Mouse (Mus musculus): ENCODE measurements at regions not wholly inside any gene's neighbourhood (a gene's known extent, or its start where the extent isn't known, plus 50 kb on each side); places are given as distances from the start of the nearest gene placed in this dataset.
"Not testable (repeated sequence)": the region's sequence is repeated elsewhere in the genome, so short reads cannot be mapped to it uniquely, and the experiment has no call there.

DNA sequence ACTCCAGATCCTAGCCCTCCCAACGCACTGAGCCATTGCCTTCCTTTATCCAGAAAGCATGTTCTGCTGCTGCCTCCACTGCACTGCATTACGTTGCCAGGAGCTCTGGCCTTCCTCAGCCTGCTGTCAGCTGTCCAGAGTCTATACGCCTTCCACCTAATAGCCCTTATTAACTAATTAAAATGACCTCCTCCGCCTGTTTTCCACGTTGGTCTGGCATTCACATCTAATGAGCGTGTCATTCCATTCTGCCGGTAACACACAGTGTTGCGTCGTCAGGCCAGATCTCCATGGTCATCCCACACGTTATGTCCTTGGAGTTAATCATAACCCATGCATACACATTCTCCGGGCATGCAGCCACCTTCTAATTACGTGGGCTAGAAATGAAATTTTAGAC lies 56.7 kb upstream of the Med4 start:
- DNase-seq (ENCODE audit: low read depth): no peak

DNA sequence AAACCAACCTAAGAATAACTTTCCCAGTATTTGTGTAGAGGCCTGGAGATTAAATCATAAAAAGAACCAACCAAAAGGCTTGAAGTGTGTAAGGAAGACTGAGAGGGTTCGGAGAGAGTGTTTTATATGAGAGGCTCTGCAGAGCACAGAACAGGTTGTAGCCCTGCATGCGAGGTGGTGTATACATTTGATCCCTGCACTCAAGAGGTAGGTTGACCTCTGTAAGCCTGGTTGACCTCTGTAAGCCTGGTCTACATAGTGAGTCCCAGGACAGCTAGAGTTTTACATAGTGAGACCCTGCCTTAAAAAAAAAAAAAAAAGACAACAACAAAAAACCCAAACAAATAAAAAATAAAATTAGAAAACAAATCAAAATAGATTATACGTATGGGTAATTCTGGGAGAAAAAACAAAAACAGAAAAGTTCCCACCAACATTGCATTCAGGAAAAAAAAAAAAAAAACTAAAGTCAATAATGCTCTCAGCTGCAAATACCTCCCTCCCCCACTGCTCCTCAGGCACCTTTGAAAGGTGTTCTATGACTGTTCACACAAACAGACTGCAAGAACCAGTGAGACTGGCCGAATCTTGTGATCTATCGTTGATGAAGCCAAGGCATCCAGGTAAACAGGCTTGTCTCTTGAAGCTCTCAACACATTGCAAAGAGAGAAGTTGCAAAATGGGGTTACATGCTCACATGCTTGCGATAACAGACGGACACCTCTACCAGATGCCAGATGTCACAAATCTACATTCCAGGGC lies 57.3 kb upstream of the Med4 start:
- no peak for DNase-seq (ENCODE audit: low read depth)

DNA sequence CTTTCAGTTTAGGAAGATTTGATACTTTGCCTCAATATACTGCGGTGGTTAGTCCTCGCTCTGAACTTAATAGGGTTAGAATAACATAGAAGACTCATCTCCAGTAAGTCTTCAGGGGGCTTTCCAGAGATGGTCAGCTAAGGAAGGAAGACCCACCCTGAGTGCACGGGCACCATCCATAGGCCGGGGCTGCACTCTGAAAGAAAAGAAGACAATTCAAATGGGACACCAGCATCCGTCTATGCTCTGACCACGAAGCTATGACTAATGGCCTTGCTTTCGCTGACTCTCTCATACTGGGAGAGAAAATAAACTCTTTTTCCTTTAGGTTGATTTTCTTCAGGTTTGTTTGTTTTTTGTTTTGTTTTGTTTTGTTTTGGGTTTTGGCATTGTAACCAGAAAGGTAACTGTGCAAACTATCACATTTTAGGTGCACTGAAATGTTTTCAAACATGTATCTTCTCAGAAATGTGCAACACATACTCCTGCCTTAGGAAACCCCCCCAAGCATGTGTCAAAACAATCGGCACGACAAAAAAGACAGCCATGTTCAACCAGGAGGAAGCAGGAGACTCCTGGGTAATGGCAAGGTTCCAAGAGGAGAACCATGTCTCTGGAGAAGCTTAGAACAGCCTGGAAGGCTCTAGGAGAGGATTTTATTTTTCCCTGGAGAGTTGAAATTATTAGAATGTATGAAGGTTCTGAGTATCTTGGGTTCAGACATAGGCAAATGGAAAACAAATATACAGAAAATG lies 58.4 kb upstream of the Med4 start:
- peak; percentile 29 for DNase-seq (ENCODE audit: low read depth)

GRCm38 (mm10) chr14:73449901-73450495 lies 59.8 kb upstream of the Med4 start:
- no peak for DNase-seq (ENCODE audit: low read depth)

DNA sequence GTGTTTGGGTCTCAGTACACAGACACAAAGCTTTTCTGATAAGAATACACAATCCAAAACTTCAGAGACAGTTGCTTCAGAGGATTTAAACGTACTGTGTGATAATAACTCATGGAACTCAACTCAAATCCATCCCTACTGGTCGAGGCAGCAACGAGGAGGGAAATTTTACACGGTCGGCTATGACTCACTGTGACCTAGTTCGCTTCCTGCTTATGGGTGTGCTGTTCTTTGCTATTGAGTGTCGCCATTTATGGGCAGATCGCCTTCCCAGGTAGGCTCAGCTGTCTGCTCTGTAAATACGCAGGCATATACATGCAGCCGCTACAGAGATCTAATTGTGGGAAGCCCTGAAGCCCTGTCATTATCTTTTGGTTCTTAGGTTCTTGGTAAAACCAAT lies 60.7 kb upstream of the Med4 start:
- peak; percentile 63 for DNase-seq (ENCODE audit: low read depth)

- DNase-seq (ENCODE audit: low read depth): peak; percentile 25
Measured at GRCm38 (mm10) chr14:73445508-73446256, 60.6 kb upstream of the Itm2b start.

DNA sequence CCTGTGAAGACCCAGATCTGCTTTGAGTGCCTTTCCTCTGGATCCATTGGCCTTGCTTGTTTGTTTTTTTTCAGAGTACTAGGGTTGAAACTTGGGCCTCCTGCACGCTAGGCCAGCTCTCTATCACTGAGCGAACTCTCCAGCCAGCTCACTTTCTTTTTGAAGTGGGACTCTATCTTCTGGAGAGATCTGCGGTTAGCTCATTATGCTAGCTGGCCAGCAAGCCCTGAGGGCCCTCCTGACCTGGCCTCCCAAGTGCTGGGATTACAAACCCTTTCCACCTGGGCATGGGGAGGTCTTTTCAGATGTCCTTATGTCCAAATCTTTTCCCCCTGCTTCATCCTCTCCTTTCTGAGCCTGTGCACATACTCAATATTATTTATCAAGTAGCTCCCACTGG lies 59.6 kb upstream of the Itm2b start:
- peak; percentile 14 for DNase-seq (ENCODE audit: low read depth)

DNA sequence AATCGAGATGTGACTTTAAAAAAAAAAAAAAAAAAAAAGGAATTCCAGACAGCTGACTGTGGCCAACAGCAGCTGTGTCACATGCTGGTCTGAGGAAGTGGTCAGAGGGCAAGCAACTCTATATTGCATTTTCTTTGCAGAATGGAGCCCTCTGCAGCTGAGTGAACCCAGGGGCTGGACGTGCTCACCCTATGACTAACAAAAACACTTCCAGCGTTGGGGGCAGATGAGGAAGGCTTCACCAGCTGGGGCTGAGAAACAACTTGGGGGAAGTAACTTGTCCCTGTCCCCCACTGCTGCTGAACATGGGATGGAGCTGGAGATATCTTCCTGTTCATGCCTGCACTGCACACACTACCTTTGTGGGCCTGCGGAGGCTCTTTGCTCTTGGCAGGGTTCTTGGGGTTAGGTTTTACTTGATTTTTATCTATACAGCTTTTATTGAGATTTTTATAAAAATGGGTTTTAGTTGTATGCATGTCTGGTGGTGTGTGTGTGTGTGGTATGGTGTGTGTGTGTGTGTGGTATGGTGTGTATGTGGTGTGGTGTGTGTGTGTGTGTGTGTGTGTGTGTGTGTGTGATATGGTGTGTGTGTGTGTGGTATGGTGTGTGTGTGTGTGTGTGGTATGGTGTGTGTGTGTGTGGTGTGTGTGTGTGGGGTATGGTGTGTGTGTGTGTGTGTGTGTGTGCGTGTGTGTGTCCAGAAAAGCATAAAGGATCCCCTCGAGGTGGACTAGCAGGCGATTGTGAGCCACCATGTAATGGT lies 57.0 kb upstream of the Itm2b start:
- DNase-seq (ENCODE audit: low read depth): peak; percentile 26

DNA sequence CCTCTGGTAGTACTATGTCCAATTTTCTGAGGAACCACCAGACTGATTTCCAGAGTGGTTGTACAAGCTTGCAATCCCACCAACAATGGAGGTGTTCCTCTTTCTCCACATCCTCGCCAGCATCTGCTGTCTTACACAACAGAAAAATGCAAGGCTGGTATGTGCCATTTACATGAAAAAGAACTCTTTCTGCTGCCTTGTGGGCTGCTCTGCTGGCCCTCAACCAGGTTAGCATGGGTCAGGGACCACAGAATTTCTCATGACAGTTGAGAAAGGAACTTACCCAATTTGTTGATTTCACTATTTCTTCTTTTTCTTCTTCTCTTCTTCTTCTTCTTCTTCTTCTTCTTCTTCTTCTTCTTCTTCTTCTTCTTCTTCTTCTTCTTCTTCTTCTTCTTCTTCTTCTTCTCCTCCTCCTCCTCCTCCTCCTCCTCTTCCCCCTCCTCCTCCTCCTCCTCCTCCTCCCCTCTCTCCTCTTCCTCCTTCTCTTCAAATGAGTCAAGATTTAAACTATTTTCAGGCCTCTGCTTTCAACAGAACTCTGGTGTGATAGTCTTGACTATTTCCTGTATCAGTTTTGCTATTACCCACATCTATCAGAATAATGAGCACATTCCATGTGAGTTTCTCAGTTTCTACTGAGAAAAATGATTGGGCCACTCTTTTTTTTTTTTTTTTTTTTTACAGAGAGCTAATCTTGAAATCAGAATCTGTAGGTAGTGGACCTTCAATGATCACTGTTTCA lies 56.3 kb upstream of the Itm2b start:
- not testable (repeated sequence) for DNase-seq (ENCODE audit: low read depth)

GRCm38 (mm10) chr14:73439802-73440309 lies 54.8 kb upstream of the Itm2b start:
- no peak for DNase-seq (ENCODE audit: low read depth)

DNA sequence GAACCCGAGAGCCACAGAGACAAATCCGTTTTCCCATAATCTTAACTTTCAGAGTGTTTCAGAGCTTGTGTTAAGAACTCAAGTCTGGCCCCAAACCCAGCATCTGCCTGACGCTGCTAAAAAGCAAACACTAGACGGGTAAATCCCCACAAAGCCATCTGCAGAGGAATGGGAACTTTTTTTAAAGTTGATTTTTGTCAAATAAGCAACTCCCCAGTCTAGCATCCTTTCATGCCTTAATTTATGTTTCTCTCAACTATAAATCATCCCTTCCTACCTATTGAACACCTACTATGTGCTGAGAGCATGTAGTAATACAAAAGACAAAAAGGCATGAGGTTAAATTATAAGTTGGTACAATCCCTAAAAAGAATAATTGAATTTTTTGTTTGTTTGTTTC lies 50.8 kb upstream of the Itm2b start:
- DNase-seq (ENCODE audit: low read depth): no peak

Data from induced T-regulatory cell, adult 2 months (primary cell).